Mouse (Mus musculus): ENCODE measurements around the gene Ercc1.

Gene Ercc1

GRCm38 (mm10) chr7:19338596-19338995 is 6.0 kb upstream of the Ercc1 start:
- DNase-seq: no peak

- DNase-seq: peak; percentile 91
Observed at GRCm38 (mm10) chr7:19341250-19341649, 3.3 kb upstream of the Ercc1 start.

DNA sequence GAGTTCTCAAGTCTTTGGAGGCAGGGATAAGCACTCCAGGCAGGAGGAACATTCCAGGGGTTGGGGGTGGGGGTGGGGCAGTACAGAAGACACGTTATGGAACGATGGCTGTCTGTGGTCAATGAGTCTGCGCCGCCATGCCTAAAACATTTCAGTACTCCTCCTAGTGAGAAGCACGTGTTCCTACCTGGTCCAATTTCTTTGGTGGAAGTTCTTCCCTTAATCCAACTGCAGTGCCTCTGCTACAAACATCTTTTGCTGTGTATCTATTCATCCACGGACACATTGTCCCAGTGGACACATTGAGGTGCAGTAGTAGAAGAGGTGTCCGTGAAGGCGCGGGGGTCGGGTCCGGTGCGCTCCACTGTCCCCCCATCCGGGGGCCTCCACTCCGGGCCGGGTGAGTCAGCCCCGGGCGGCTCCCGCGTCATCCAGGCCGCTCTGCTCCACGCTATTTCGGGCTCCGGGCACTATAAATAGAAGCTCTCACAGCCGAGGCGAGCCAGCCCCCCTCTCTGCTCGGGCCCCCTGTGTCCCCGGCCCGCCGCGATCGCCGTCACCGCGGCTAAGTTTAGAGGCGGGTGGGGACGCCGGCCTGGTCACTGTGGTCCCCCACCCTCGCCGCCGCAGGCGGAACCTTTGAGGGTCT is 2.7 kb upstream of the Ercc1 start:
- DNase-seq: peak; percentile 98

DNA sequence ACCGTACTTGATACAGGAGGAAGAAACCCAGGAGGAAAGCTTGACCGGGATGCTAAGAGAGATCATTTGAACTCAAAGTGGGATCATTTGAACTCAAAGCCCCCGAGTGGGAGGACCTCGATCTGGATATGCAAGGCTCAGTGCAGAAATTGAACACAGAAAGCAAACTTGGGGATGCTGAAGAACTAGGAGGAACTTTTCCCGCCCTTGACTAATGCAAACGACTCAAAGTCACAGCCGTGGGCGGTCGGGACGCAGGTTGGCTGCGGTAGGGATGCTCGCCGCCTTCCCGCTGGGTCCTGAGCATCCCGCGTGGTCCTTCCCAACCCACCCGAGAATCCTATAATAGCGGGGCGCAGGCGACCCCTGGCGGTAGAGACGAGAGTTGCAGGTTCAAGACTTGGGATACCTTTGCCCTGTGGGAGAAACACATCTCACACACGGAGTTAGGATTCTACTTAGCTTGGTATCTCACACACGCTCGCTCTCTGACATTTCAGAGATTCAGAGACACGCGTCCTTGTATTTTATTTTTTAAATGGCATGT is 2.0 kb upstream of the Ercc1 start:
- peak; percentile 98 for DNase-seq

DNA sequence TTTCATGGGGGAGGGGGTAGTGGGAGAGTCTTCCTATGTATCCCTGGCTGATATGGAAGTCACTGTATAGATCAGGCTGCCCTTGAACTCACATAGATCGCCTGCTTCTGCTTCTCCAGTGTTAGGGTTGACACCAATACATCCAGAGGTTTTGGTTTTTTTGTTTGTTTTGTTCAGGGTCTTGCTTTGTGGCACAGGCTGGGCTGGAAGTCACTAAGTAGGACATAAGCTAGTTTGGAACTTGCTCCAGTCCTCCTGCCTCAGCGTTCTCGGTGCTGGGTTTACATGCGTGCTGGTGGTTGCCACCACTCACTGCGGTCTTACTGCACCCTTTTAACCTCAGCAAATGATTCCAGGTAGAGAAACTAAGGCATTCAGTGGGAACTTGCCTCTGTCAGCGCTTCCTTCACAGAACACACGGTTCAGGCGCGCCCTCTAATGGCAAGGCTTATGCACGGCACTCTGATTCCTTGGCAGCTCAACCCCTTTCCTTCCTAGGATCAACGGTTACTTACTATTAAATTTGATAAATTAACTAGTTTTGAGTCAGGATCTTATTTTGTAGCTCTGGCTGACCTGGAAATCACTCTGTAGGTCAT is 1.3 kb upstream of the Ercc1 start:
- peak; percentile 95 for DNase-seq

DNA sequence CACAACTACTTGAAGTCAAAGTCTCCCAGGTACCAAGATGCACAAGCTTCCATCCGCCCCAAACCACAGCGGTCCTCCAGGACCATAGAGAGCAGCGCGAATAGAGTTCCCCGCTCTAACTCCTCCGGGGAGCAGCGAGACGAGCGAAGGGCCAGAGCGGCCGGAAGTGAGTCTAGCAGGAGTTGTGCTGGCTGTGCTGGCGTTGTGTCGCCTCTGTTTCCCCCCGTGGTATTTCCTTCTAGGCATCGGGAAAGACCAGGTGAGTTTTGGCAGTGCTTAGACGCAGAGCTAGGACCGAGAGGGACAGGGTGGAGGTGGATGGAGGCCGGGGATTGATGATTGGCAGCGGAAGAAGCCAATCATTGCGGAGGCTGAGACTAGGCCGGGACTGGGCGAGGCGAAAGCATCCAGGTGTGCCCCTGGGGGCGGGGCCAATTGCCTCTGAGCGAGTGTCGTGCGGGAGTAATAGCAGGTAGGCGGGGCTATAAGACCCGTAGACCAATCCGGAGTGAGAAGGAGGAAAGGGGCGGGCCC is 427 bp downstream of the Ercc1 start:
- peak; percentile 100 for DNase-seq

GRCm38 (mm10) chr7:19349188-19349915 is 4.8 kb downstream of the Ercc1 start:
- peak; percentile 98 for DNase-seq

DNA sequence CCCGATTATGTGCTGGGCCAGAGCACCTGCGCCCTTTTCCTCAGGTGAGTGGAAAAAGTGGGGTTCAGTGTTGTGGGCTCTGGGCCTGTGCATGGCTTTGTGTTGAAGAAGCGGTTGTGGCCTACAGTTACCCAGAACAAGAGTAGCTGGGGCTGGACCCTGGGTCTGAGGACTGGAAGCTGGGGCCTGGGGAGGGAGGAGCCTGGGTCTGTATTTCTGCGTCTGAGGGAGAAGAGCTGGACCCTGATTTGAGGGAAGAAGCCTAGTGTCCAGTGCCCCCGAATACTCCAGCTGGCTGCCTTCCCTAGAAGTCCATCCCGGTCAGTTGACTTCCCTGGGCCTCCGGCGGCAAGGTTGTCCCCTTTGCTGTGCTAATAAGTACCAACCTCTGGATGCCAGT is 5.6 kb downstream of the Ercc1 start:
- DNase-seq: peak; percentile 91

GRCm38 (mm10) chr7:19354991-19355390 is 10.4 kb downstream of the Ercc1 start:
- peak; percentile 92 for DNase-seq

GRCm38 (mm10) chr7:19356311-19356710 is 11.7 kb downstream of the Ercc1 start:
- DNase-seq: peak; percentile 92

- peak; percentile 93 for DNase-seq
Observed at GRCm38 (mm10) chr7:19357381-19358375, 13.1 kb downstream of the Ercc1 start.

DNA sequence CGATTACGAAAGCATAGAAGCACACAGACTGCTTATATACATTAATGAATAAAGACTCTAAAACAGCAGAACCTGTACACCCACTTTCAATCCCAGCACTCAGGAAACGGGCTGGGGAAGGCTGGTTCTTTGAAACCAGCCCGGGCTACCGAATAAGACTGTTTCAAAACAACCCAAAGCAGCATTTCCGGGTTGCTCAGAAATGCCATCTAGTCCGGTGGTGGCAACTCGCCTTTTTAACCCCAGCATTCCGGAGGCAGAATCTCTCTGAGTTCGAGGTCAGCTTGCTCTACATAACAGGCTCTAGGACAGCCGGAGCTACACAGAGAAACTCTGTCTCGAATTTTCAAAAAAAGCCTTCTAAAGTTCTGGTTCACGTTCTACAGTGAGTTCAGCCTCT is 14.1 kb downstream of the Ercc1 start:
- peak; percentile 87 for DNase-seq

GRCm38 (mm10) chr7:19359299-19359891 is 14.8 kb downstream of the Ercc1 start, which contains the start of the genes Cd3eap and Ppp1r13l:
Gene Cd3eap, minus strand, starts transcription at chr7:19359483.
Gene Ppp1r13l, plus strand, starts transcription at chr7:19359749.
- DNase-seq: peak; percentile 99

GRCm38 (mm10) chr7:19359892-19360641 is 15.5 kb downstream of the Ercc1 start:
- DNase-seq: peak; percentile 98

DNA sequence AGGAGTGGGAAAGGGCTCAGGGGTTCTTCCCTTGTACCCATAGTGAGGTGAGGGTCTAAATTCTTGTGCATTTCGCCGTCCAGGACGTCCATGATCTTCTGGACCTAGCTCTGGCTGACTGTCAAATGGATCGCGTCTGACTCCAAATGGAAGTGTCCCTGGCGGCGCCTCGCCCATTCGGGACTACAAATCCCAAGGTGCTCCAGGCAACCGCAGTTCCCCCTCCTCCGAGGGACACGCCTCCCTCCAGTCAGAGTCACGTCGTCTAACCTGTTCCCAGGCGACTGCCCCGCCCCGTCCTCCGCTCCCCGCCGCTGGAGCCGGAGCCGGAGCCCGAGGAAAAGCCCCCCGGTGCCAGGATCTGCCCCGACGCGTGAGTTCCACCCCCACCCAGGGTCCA is 16.4 kb downstream of the Ercc1 start:
- DNase-seq: peak; percentile 99

DNA sequence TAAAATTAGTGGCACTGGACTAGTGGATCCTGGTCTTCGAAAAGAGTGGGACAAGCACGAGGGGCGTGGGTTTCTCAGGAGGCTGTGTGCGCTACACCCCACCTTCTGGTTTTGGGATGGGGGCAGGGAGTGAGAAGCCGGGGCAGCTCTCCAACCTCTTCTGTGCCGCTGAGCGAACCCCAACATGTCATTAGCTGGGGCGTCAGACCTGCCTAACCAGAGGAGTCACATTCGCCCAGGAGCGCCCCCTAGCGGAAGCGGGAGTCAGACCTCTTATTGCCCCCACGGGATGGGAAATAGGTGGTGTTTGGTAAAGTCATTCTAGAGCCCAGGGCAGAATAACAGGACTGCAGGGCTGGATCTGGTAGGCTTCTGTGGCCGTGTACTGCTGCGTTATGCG is 17.1 kb downstream of the Ercc1 start:
- DNase-seq: peak; percentile 98

- DNase-seq: peak; percentile 98
Observed at GRCm38 (mm10) chr7:19362276-19362675, 17.7 kb downstream of the Ercc1 start.

DNA sequence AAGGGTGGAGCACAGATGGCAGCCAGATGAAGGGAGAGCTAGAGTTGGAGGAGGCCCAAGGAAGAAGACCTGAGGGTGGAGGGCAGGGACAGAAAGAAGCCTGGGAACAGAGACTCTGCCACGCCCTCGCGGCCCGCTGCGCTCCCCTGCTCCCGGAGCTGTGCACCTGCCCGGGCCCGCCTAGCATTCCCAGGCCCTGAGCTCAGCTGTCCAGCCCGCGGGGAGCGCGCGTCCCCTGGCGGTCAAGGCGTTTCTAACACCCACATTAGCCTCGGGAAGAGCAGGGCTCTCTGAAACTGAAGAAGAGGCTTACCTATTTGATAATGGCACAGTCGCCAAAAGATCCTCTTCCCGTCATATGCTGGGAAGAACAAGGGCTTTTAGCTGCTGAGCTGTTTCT is 19.3 kb downstream of the Ercc1 start:
- peak; percentile 97 for DNase-seq

DNA sequence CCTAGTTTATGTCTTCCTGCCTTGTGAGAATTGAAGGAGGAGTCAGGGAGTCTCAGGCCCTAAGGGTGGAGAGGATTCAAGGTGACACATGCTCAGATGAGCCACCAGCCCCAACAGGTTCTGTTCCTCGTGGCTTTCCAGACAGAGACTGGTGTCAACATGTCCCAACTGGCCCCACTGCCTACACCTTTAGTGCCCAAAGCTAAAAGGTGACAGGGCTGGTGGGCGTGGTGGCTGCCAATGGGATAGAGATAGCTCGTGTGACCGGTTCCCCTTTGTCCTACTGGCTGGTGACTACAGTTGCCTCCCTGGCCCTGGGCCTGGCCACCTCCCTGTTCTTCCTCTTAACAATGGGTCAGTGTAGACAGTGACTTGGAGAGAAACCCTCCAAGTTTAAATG is 20.8 kb downstream of the Ercc1 start:
- peak; percentile 91 for DNase-seq

GRCm38 (mm10) chr7:19368380-19368779 is 23.8 kb downstream of the Ercc1 start:
- DNase-seq: peak; percentile 93
